Mouse (Mus musculus): ENCODE data around the gene Fam234b. TPM values are rescaled to one million over a fixed set of nuclear protein-coding genes. Genes with fewer than 3 reads are reported as not detected.

The Fam234b gene
- polyA plus RNA-seq, 1 experiment from 2014 or later = 110 TPM

- ATAC-seq = no peak
- no peaks in the 10 kb centered on the region for H3K36me3 ChIP-seq (ENCODE audit: control insufficient read depth, insufficient read depth, low read length)
- H3K4me1 ChIP-seq (ENCODE audit: control insufficient read depth, insufficient read depth, low read depth, low read length) = no peaks in the 10 kb centered on the region
- no peaks in the 10 kb centered on the region; the same call in 1 of the 2 replicates for H3K27me3 ChIP-seq (replicated peaks; ENCODE audit: control insufficient read depth, insufficient read depth, low read length)
- H3K4me2 ChIP-seq (ENCODE audit: low read length) = no peak overlapping the region
- no peaks in the 10 kb centered on the region for H3K9me3 ChIP-seq (ENCODE audit: control insufficient read depth, low read length)
- H3K27ac ChIP-seq (ENCODE audit: low read depth, low read length) = no peak overlapping the region
- H3K4me3 ChIP-seq (ENCODE audit: low read length) = no peak overlapping the region
- H3K9ac ChIP-seq (ENCODE audit: low read depth, low read length) = no peak overlapping the region
- 85% methylated on average over 4 of the region's 4 CpGs for WGBS
Measured at GRCm38 (mm10) chr6:135161356-135161755, 36.4 kb upstream of the Fam234b start.

GRCm38 (mm10) chr6:135162311-135162710 lies 35.5 kb upstream of the Fam234b start:
- Histone ChIP-seq H3K36me3 (ENCODE audit: control insufficient read depth, insufficient read depth, low read length) (no peaks in the 10 kb centered on the region), H3K4me3 (ENCODE audit: low read length) (no peak overlapping the region), H3K9ac (ENCODE audit: low read depth, low read length) (no peak overlapping the region), H3K4me1 (ENCODE audit: control insufficient read depth, insufficient read depth, low read depth, low read length) (0 out of 2 replicates have a peak, but pooled peaks cover under 1% of the 10 kb centered on the region), H3K27me3 (replicated peaks; ENCODE audit: control insufficient read depth, insufficient read depth, low read length) (no peaks in the 10 kb centered on the region; the same call in 1 of the 2 replicates), H3K9me3 (ENCODE audit: control insufficient read depth, low read length) (no peaks in the 10 kb centered on the region), H3K4me2 (ENCODE audit: low read length) (no peak overlapping the region), H3K27ac (ENCODE audit: low read depth, low read length) (no peak overlapping the region)
- ATAC-seq = no peak
- WGBS = 85% methylated on average over 3 of the region's 3 CpGs

- no peak overlapping the region for H3K9ac ChIP-seq (ENCODE audit: low read depth, low read length)
- H3K9me3 ChIP-seq (ENCODE audit: control insufficient read depth, low read length) = no peaks in the 10 kb centered on the region
- H3K27me3 ChIP-seq (replicated peaks; ENCODE audit: control insufficient read depth, insufficient read depth, low read length) = no peaks in the 10 kb centered on the region; the same call in 1 of the 2 replicates
- no peak overlapping the region for H3K4me2 ChIP-seq (ENCODE audit: low read length)
- no peaks in the 10 kb centered on the region for H3K36me3 ChIP-seq (ENCODE audit: control insufficient read depth, insufficient read depth, low read length)
- WGBS = 84% methylated on average over 4 of the region's 4 CpGs
- ATAC-seq = no peak
- H3K4me1 ChIP-seq (ENCODE audit: control insufficient read depth, insufficient read depth, low read depth, low read length) = peaks cover 2% of the 10 kb centered on the region; the same call in 1 of the 2 replicates
- no peak overlapping the region for H3K27ac ChIP-seq (ENCODE audit: low read depth, low read length)
- no peak overlapping the region for H3K4me3 ChIP-seq (ENCODE audit: low read length)
Measured at GRCm38 (mm10) chr6:135162861-135163260, 34.9 kb upstream of the Fam234b start.

- ATAC-seq = no peak
- no peaks in the 10 kb centered on the region for H3K9me3 ChIP-seq (ENCODE audit: control insufficient read depth, low read length)
- H3K4me2 ChIP-seq (ENCODE audit: low read length) = no peak overlapping the region
- WGBS = 80% methylated on average over 3 of the region's 3 CpGs
- no peak overlapping the region for H3K27ac ChIP-seq (ENCODE audit: low read depth, low read length)
- H3K9ac ChIP-seq (ENCODE audit: low read depth, low read length) = no peak overlapping the region
- H3K4me1 ChIP-seq (ENCODE audit: control insufficient read depth, insufficient read depth, low read depth, low read length) = peaks cover 2% of the 10 kb centered on the region; the same call in 1 of the 2 replicates
- H3K27me3 ChIP-seq (replicated peaks; ENCODE audit: control insufficient read depth, insufficient read depth, low read length) = no peaks in the 10 kb centered on the region; the same call in 1 of the 2 replicates
- H3K4me3 ChIP-seq (ENCODE audit: low read length) = no peak overlapping the region
- H3K36me3 ChIP-seq (ENCODE audit: control insufficient read depth, insufficient read depth, low read length) = no peaks in the 10 kb centered on the region
Measured at GRCm38 (mm10) chr6:135165191-135165590, 32.6 kb upstream of the Fam234b start.

GRCm38 (mm10) chr6:135165706-135166105 lies 32.1 kb upstream of the Fam234b start:
- ATAC-seq = no peak
- Histone ChIP-seq H3K9me3 (ENCODE audit: control insufficient read depth, low read length) (no peaks in the 10 kb centered on the region), H3K4me3 (ENCODE audit: low read length) (no peak overlapping the region), H3K4me1 (ENCODE audit: control insufficient read depth, insufficient read depth, low read depth, low read length) (peaks cover 2% of the 10 kb centered on the region; the same call in 1 of the 2 replicates), H3K4me2 (ENCODE audit: low read length) (no peak overlapping the region), H3K27me3 (replicated peaks; ENCODE audit: control insufficient read depth, insufficient read depth, low read length) (no peaks in the 10 kb centered on the region; the same call in 1 of the 2 replicates), H3K36me3 (ENCODE audit: control insufficient read depth, insufficient read depth, low read length) (no peaks in the 10 kb centered on the region), H3K9ac (ENCODE audit: low read depth, low read length) (no peak overlapping the region), H3K27ac (ENCODE audit: low read depth, low read length) (no peak overlapping the region)
- WGBS = 70% methylated on average over 2 of the region's 2 CpGs

- no peak overlapping the region for H3K4me3 ChIP-seq (ENCODE audit: low read length)
- no peak overlapping the region for H3K4me2 ChIP-seq (ENCODE audit: low read length)
- no peaks in the 10 kb centered on the region; the same call in 1 of the 2 replicates for H3K27me3 ChIP-seq (replicated peaks; ENCODE audit: control insufficient read depth, insufficient read depth, low read length)
- no peaks in the 10 kb centered on the region for H3K9me3 ChIP-seq (ENCODE audit: control insufficient read depth, low read length)
- peaks cover 2% of the 10 kb centered on the region; the same call in 1 of the 2 replicates for H3K4me1 ChIP-seq (ENCODE audit: control insufficient read depth, insufficient read depth, low read depth, low read length)
- no peak overlapping the region for H3K27ac ChIP-seq (ENCODE audit: low read depth, low read length)
- H3K9ac ChIP-seq (ENCODE audit: low read depth, low read length) = no peak overlapping the region
- 87% methylated on average over 3 of the region's 3 CpGs for WGBS
- no peaks in the 10 kb centered on the region for H3K36me3 ChIP-seq (ENCODE audit: control insufficient read depth, insufficient read depth, low read length)
- ATAC-seq = no peak
Measured at GRCm38 (mm10) chr6:135166262-135166661, 31.5 kb upstream of the Fam234b start.

GRCm38 (mm10) chr6:135166712-135167111 lies 31.1 kb upstream of the Fam234b start:
- Histone ChIP-seq H3K4me3 (ENCODE audit: low read length) (no peak overlapping the region), H3K27ac (ENCODE audit: low read depth, low read length) (no peak overlapping the region), H3K9ac (ENCODE audit: low read depth, low read length) (no peak overlapping the region), H3K36me3 (ENCODE audit: control insufficient read depth, insufficient read depth, low read length) (no peaks in the 10 kb centered on the region), H3K4me2 (ENCODE audit: low read length) (no peak overlapping the region), H3K4me1 (ENCODE audit: control insufficient read depth, insufficient read depth, low read depth, low read length) (peaks cover 2% of the 10 kb centered on the region; the same call in 1 of the 2 replicates), H3K9me3 (ENCODE audit: control insufficient read depth, low read length) (no peaks in the 10 kb centered on the region), H3K27me3 (replicated peaks; ENCODE audit: control insufficient read depth, insufficient read depth, low read length) (no peaks in the 10 kb centered on the region; the same call in 1 of the 2 replicates)
- no peak for ATAC-seq
- 63% methylated on average over 5 of the region's 5 CpGs for WGBS

- ATAC-seq = peak; percentile 93
- H3K9me3 ChIP-seq (ENCODE audit: control insufficient read depth, low read length) = no peaks in the 10 kb centered on the region
- H3K4me1 ChIP-seq (ENCODE audit: control insufficient read depth, insufficient read depth, low read depth, low read length) = peaks cover 2% of the 10 kb centered on the region; the same call in 1 of the 2 replicates
- H3K27me3 ChIP-seq (replicated peaks; ENCODE audit: control insufficient read depth, insufficient read depth, low read length) = no peaks in the 10 kb centered on the region; the same call in 1 of the 2 replicates
- peak overlapping the region; percentile 65 for H3K4me3 ChIP-seq (ENCODE audit: low read length)
- peak overlapping the region; percentile 72 for H3K27ac ChIP-seq (ENCODE audit: low read depth, low read length)
- WGBS = 4% methylated on average over 46 of the region's 46 CpGs
- peak overlapping the region; percentile 93 for H3K4me2 ChIP-seq (ENCODE audit: low read length)
- H3K36me3 ChIP-seq (ENCODE audit: control insufficient read depth, insufficient read depth, low read length) = no peaks in the 10 kb centered on the region
- H3K9ac ChIP-seq (ENCODE audit: low read depth, low read length) = peak overlapping the region; percentile 76
Measured at GRCm38 (mm10) chr6:135167380-135168311, 30.1 kb upstream of the Fam234b start.

GRCm38 (mm10) chr6:135168471-135168870 lies 29.3 kb upstream of the Fam234b start:
- Histone ChIP-seq H3K27me3 (replicated peaks; ENCODE audit: control insufficient read depth, insufficient read depth, low read length) (no peaks in the 10 kb centered on the region; the same call in 1 of the 2 replicates), H3K4me1 (ENCODE audit: control insufficient read depth, insufficient read depth, low read depth, low read length) (peaks cover 2% of the 10 kb centered on the region; the same call in 1 of the 2 replicates), H3K27ac (ENCODE audit: low read depth, low read length) (no peak overlapping the region), H3K9ac (ENCODE audit: low read depth, low read length) (peak overlapping the region; percentile 76), H3K4me2 (ENCODE audit: low read length) (peak overlapping the region; percentile 93), H3K4me3 (ENCODE audit: low read length) (peak overlapping the region; percentile 65), H3K9me3 (ENCODE audit: control insufficient read depth, low read length) (no peaks in the 10 kb centered on the region), H3K36me3 (ENCODE audit: control insufficient read depth, insufficient read depth, low read length) (no peaks in the 10 kb centered on the region)
- no peak for ATAC-seq
- WGBS = 72% methylated on average over 6 of the region's 6 CpGs
